Mouse (Mus musculus) regulatory T cell (primary cell): ENCODE measurements around the gene Slc39a11.

Experiments
- in situ Hi-C: fragments of 300-600 bp; cut with MboI, MseI; formaldehyde crosslinking; loops from one replicate; pipeline ENCODE4 v1.15.1; 2025; ENCODE audit warnings: high pct_unique_total_duplicates

Gene Slc39a11

GRCm38 (mm10) chr11:113201470-113201997, 448.3 kb downstream of the Slc39a11 start:
- in situ Hi-C loops, result no loop called here

GRCm38 (mm10) chr11:113200901-113201300, 449.0 kb downstream of the Slc39a11 start:
- in situ Hi-C loops, result no loop called here

- in situ Hi-C loops, result no loop called here
Measured at GRCm38 (mm10) chr11:113198586-113198985, 451.3 kb downstream of the Slc39a11 start.

DNA sequence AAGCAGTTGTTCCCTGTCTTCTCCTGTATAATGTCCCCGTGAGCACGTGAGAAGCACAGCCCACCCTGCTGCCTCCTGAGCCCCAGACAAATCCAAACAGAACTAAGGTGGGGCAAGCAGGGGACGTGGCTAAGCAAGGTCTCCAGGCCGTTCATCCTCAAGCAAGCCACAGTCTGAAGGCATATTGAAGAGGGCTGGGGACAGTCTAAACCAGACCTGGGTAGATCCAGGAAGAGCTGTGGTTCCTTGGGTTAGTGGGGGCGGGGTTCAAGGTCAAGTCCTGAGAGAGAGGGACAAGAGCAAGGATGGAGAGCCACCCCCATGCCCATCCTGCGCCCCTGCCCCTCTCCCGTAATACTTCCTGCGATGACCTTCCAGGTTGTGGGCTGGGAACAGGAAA, 452.3 kb downstream of the Slc39a11 start:
- in situ Hi-C loops, result no loop called here

GRCm38 (mm10) chr11:113196234-113197007, 453.5 kb downstream of the Slc39a11 start:
- in situ Hi-C loops, result no loop called here
